Mouse (Mus musculus) bone marrow, adult 2 months (tissue): ENCODE data around the gene Defb25.

Experiments used
- CTCF ChIP-seq: fragments of 200-500 bp; IDR thresholded peaks from 2 replicates; pipeline ENCODE4 v1.5.1; 2011; ENCODE audit warnings: low read length, control low read depth; ENCODE audit not compliant: control insufficient read depth, insufficient read depth
- POLR2A ChIP-seq: fragments of 200-500 bp; IDR thresholded peaks from 2 replicates; pipeline ENCODE4 v1.6.1; 2011; ENCODE audit warnings: low read depth, mild to moderate bottlenecking, control low read depth, low read length, borderline replicate concordance; ENCODE audit not compliant: control insufficient read depth

GRCm38 (mm10) chr2:152624566-152624965 lies 1.7 kb upstream of the Defb25 start:
- no peak for TF ChIP-seq CTCF
- TF ChIP-seq POLR2A = no peak
